Mouse (Mus musculus): ENCODE measurements around the gene Anapc16.

GRCm38 (mm10) chr10:59952152-59952780 is 50.7 kb downstream of the Anapc16 start:
- TF ChIP-seq CTCF (IDR thresholded peaks at IDR 0.05; ENCODE audit: control insufficient read depth, insufficient read depth, insufficient replicate concordance, low read depth, low read length) (no peak), POLR2A (IDR thresholded peaks at IDR 0.05; ENCODE audit: control insufficient read depth, low read depth, low read length) (peak; percentile 32; the same call in 1 of the 2 replicates)
